Mouse (Mus musculus) gastrocnemius, postnatal 4 days (tissue): Measurements from ENCODE around the gene Rnf220. TPM values are rescaled to one million over a fixed set of nuclear protein-coding genes. Genes with fewer than 3 reads are reported as not detected.

Experiments
- DNase-seq, 2 experiments: peaks; one replicate each; pipeline ENCODE4 v3.0.0; 2021 to 2022; ENCODE audit warnings: low spot score in 2 of 2, mixed read lengths in 2 of 2
- total RNA-seq, 2 experiments: library from RNA; stranded (reverse); gene quantifications; 2 replicates each; pipeline ENCODE4 v1.2.3; 2021

Rnf220 gene
- total RNA-seq, 2 experiments from 2014 or later = 65.9 to 69.9 TPM

- DNase-seq = no peak
Measured at GRCm38 (mm10) chr4:117349327-117349726, 147.5 kb downstream of the Rnf220 start.

- DNase-seq = no peak
Measured at GRCm38 (mm10) chr4:117346025-117346424, 150.8 kb downstream of the Rnf220 start.

GRCm38 (mm10) chr4:117343385-117343784 is 153.5 kb downstream of the Rnf220 start:
- DNase-seq = no peak

GRCm38 (mm10) chr4:117342751-117343150 is 154.1 kb downstream of the Rnf220 start:
- DNase-seq = no peak

GRCm38 (mm10) chr4:117341282-117341681 is 155.6 kb downstream of the Rnf220 start:
- DNase-seq = no peak

GRCm38 (mm10) chr4:117339796-117340195 is 157.1 kb downstream of the Rnf220 start:
- DNase-seq = no peak

- DNase-seq = no peak
Measured at GRCm38 (mm10) chr4:117330836-117331475, 165.9 kb downstream of the Rnf220 start.

- no peak for DNase-seq
Measured at GRCm38 (mm10) chr4:117330132-117330531, 166.7 kb downstream of the Rnf220 start.

GRCm38 (mm10) chr4:117326915-117327314 is 169.9 kb downstream of the Rnf220 start:
- DNase-seq = no peak

- no peak for DNase-seq
Measured at GRCm38 (mm10) chr4:117325076-117325475, 171.8 kb downstream of the Rnf220 start.

GRCm38 (mm10) chr4:117323515-117324344 is 173.1 kb downstream of the Rnf220 start:
- DNase-seq = peak; percentile 47 to 62

- DNase-seq = no peak
Measured at GRCm38 (mm10) chr4:117321011-117321410, 175.8 kb downstream of the Rnf220 start.

- no peak for DNase-seq
Measured at GRCm38 (mm10) chr4:117318508-117318907, 178.3 kb downstream of the Rnf220 start.

- peak in 1 of 2 experiments; percentile 33 for DNase-seq
Measured at GRCm38 (mm10) chr4:117317701-117318190, 179.1 kb downstream of the Rnf220 start.

- no peak for DNase-seq
Measured at GRCm38 (mm10) chr4:117316800-117317199, 180.1 kb downstream of the Rnf220 start.

- DNase-seq = no peak
Measured at GRCm38 (mm10) chr4:117314849-117315500, 181.9 kb downstream of the Rnf220 start.

- no peak for DNase-seq
Measured at GRCm38 (mm10) chr4:117313085-117313424, 183.8 kb downstream of the Rnf220 start.

- DNase-seq = no peak
Measured at GRCm38 (mm10) chr4:117312416-117313084, 184.3 kb downstream of the Rnf220 start.

GRCm38 (mm10) chr4:117311891-117312290 is 185.0 kb downstream of the Rnf220 start:
- DNase-seq = no peak

GRCm38 (mm10) chr4:117309427-117309826 is 187.4 kb downstream of the Rnf220 start:
- no peak for DNase-seq

- no peak for DNase-seq
Measured at GRCm38 (mm10) chr4:117307270-117307669, 189.6 kb downstream of the Rnf220 start.
